Mouse (Mus musculus) thymus, postnatal 4 days (tissue): ENCODE data around the gene Cavin4.
"Not testable (repeated sequence)": the region's sequence is repeated elsewhere in the genome, so short reads cannot be mapped to it uniquely, and the experiment has no call there.

ENCODE experiments used
- DNase-seq: peaks from one replicate; pipeline ENCODE4 v3.0.0; 2021

The Cavin4 gene

GRCm38 (mm10) chr4:48674412-48674811, 11.1 kb downstream of the Cavin4 start:
- DNase-seq: no peak

GRCm38 (mm10) chr4:48676570-48677185, 13.4 kb downstream of the Cavin4 start:
- DNase-seq: no peak

- no peak for DNase-seq
Measured at GRCm38 (mm10) chr4:48677276-48677675, 14.0 kb downstream of the Cavin4 start.

- no peak for DNase-seq
Measured at GRCm38 (mm10) chr4:48677812-48678211, 14.5 kb downstream of the Cavin4 start.

- no peak for DNase-seq
Measured at GRCm38 (mm10) chr4:48678793-48679192, 15.5 kb downstream of the Cavin4 start.

GRCm38 (mm10) chr4:48679728-48680127, 16.4 kb downstream of the Cavin4 start:
- DNase-seq: not testable (repeated sequence)

- DNase-seq: no peak
Measured at GRCm38 (mm10) chr4:48680214-48680613, 16.9 kb downstream of the Cavin4 start.

- DNase-seq: no peak
Measured at GRCm38 (mm10) chr4:48680648-48681343, 17.5 kb downstream of the Cavin4 start.

GRCm38 (mm10) chr4:48683126-48683525, 19.8 kb downstream of the Cavin4 start:
- no peak for DNase-seq

GRCm38 (mm10) chr4:48683633-48684209, 20.4 kb downstream of the Cavin4 start:
- not testable (repeated sequence) for DNase-seq

- DNase-seq: no peak
Measured at GRCm38 (mm10) chr4:48684593-48685187, 21.4 kb downstream of the Cavin4 start.

- no peak for DNase-seq
Measured at GRCm38 (mm10) chr4:48688148-48688547, 24.8 kb downstream of the Cavin4 start.

- DNase-seq: peak; percentile 6
Measured at GRCm38 (mm10) chr4:48690640-48691039, 27.3 kb downstream of the Cavin4 start.

GRCm38 (mm10) chr4:48691793-48692437, 28.6 kb downstream of the Cavin4 start:
- peak; percentile 39 for DNase-seq

GRCm38 (mm10) chr4:48692736-48693292, 29.5 kb downstream of the Cavin4 start:
- no peak for DNase-seq

- no peak for DNase-seq
Measured at GRCm38 (mm10) chr4:48696706-48697105, 33.4 kb downstream of the Cavin4 start.

- DNase-seq: no peak
Measured at GRCm38 (mm10) chr4:48697302-48697701, 34.0 kb downstream of the Cavin4 start.

GRCm38 (mm10) chr4:48715865-48716650, 52.7 kb downstream of the Cavin4 start:
- no peak for DNase-seq

- no peak for DNase-seq
Measured at GRCm38 (mm10) chr4:48716817-48717216, 53.5 kb downstream of the Cavin4 start.
